Mouse (Mus musculus) liver, postnatal 0 days (tissue): ENCODE data around the gene Ppp1r9b. TPM values are rescaled to one million over a fixed set of nuclear protein-coding genes. Genes with fewer than 3 reads are reported as not detected.

ENCODE experiments used
- ATAC-seq: fragments of 200-750 bp; cut with Nextera tagmentation; 2 replicates; pipeline ENCODE4 v1.8.0; 2017; ENCODE audit warnings: mild to moderate bottlenecking, moderate library complexity
- DNase-seq: peaks from one replicate; pipeline ENCODE4 v3.0.0-alpha.2; 2016
- H3K27ac ChIP-seq: fragments of 300-500 bp; sonication (generic); 2 replicates; pipeline ENCODE4 v1.5.1; 2014; ENCODE audit warnings: antibody characterized with exemption, moderate library complexity, mild to moderate bottlenecking, low read depth
- H3K27me3 ChIP-seq: fragments of 300-500 bp; sonication (generic); 2 replicates; pipeline ENCODE4 v1.6.1; 2014; ENCODE audit warnings: low read length, control low read depth, mixed read lengths; ENCODE audit not compliant: insufficient read depth
- H3K36me3 ChIP-seq: fragments of 300-500 bp; sonication (generic); replicated peaks from 2 replicates; pipeline ENCODE4 v1.6.1; 2014; ENCODE audit warnings: mild to moderate bottlenecking, control low read depth, low read length, moderate library complexity, mixed read lengths; ENCODE audit not compliant: insufficient read depth
- H3K4me1 ChIP-seq: fragments of 300-500 bp; sonication (generic); 2 replicates; pipeline ENCODE4 v1.6.1; 2014; ENCODE audit warnings: antibody characterized with exemption, mild to moderate bottlenecking, control low read depth; ENCODE audit not compliant: insufficient read depth
- H3K4me2 ChIP-seq: fragments of 300-500 bp; sonication (generic); 2 replicates; pipeline ENCODE4 v1.6.1; 2014; ENCODE audit warnings: low read depth, mild to moderate bottlenecking, low read length, moderate library complexity, mixed read lengths
- H3K4me3 ChIP-seq: fragments of 300-500 bp; sonication (generic); 2 replicates; pipeline ENCODE4 v1.5.1; 2014; ENCODE audit warnings: low read depth, low read length
- H3K9ac ChIP-seq: fragments of 300-500 bp; sonication (generic); replicated peaks from 2 replicates; pipeline ENCODE4 v1.6.1; 2014; ENCODE audit warnings: mild to moderate bottlenecking, moderate library complexity
- H3K9me3 ChIP-seq: fragments of 300-500 bp; sonication (generic); 2 replicates; pipeline ENCODE4 v1.6.1; 2016; ENCODE audit warnings: mild to moderate bottlenecking, control low read depth, low read length, mixed read lengths
- CTCF ChIP-seq: sonication (generic); IDR thresholded peaks from 2 replicates; pipeline ENCODE4 v1.5.1; 2016; ENCODE audit warnings: antibody characterized with exemption, low read depth
- EP300 ChIP-seq: IDR thresholded peaks from 2 replicates; pipeline ENCODE4 v1.6.1; 2016; ENCODE audit warnings: antibody characterized with exemption, low read depth, mild to moderate bottlenecking
- WGBS: fragments of 180-500 bp; shearing (Covaris S2); extraction: QIAGEN DNeasy Blood & Tissue Kit; methylation state at CpG from one replicate; pipeline ENCODE4 v1.1.7; 2014; ENCODE audit not compliant: insufficient replicate concordance; 5-methylcytosine and 5-hydroxymethylcytosine counted together
- polyA plus RNA-seq: library from polyadenylated mRNA; unstranded; fragments of >200 nt; fragmentation: Nextera tagmentation; extraction: Ambion mirVana; gene quantifications from 2 replicates; pipeline ENCODE4 v1.2.1, GENCODE M21; 2015

The Ppp1r9b gene
- polyA plus RNA-seq, 1 experiment from 2014 or later, result 6.1 TPM

GRCm38 (mm10) chr11:94985140-94985539 lies 5.7 kb upstream of the Ppp1r9b start:
- Histone ChIP-seq H3K4me3 (no peak overlapping the region), H3K4me1 (peaks cover 39% of the 10 kb centered on the region), H3K27ac (no peak overlapping the region), H3K4me2 (no peak overlapping the region), H3K9me3 (no peaks in the 10 kb centered on the region), H3K27me3 (no peaks in the 10 kb centered on the region), H3K9ac (no peak overlapping the region), H3K36me3 (no peaks in the 10 kb centered on the region)
- no peak for DNase-seq
- WGBS, result 38% methylated on average over 1 of the region's 1 CpGs
- TF ChIP-seq CTCF, result no peak
- no peak for TF ChIP-seq EP300
- no peak for ATAC-seq

GRCm38 (mm10) chr11:94985822-94986221 lies 5.0 kb upstream of the Ppp1r9b start:
- Histone ChIP-seq H3K27ac (no peak overlapping the region), H3K4me3 (no peak overlapping the region), H3K36me3 (no peaks in the 10 kb centered on the region), H3K4me1 (peaks cover 44% of the 10 kb centered on the region), H3K9me3 (no peaks in the 10 kb centered on the region), H3K4me2 (no peak overlapping the region), H3K9ac (no peak overlapping the region), H3K27me3 (no peaks in the 10 kb centered on the region)
- TF ChIP-seq CTCF (no peak), EP300 (no peak)
- DNase-seq (no peak), ATAC-seq (no peak)
- 73% methylated on average over 5 of the region's 5 CpGs for WGBS

- DNase-seq (no peak), ATAC-seq (no peak)
- Histone ChIP-seq H3K9ac (no peak overlapping the region), H3K4me2 (no peak overlapping the region), H3K27me3 (no peaks in the 10 kb centered on the region), H3K4me3 (no peak overlapping the region), H3K4me1 (peaks cover 44% of the 10 kb centered on the region), H3K27ac (no peak overlapping the region), H3K36me3 (no peaks in the 10 kb centered on the region), H3K9me3 (no peaks in the 10 kb centered on the region)
- TF ChIP-seq CTCF (no peak), EP300 (no peak)
- 46% methylated on average over 2 of the region's 2 CpGs for whole genome bisulfite sequencing
These were observed 4.4 kb upstream of the Ppp1r9b start for GRCm38 (mm10) chr11:94986435-94986834.

GRCm38 (mm10) chr11:94987341-94987740 lies 3.5 kb upstream of the Ppp1r9b start:
- Histone ChIP-seq H3K9ac (peak overlapping the region; percentile 30; the same call in 1 of the 2 replicates), H3K36me3 (no peaks in the 10 kb centered on the region), H3K27ac (peak overlapping the region; percentile 49; the same call in 1 of the 2 replicates), H3K4me3 (no peak overlapping the region), H3K4me1 (peaks cover 48% of the 10 kb centered on the region), H3K9me3 (no peaks in the 10 kb centered on the region), H3K4me2 (peak overlapping the region; percentile 20), H3K27me3 (no peaks in the 10 kb centered on the region)
- DNase-seq, result no peak
- TF ChIP-seq CTCF, result no peak
- no peak for TF ChIP-seq EP300
- WGBS, result 50% methylated on average over 6 of the region's 6 CpGs
- ATAC-seq, result no peak

GRCm38 (mm10) chr11:94987851-94988250 lies 3.0 kb upstream of the Ppp1r9b start:
- Histone ChIP-seq H3K9ac (0 out of 2 replicates have a peak overlapping the region, but pooled peaks have one; percentile 30), H3K4me2 (peak overlapping the region; percentile 20), H3K4me3 (no peak overlapping the region), H3K27me3 (no peaks in the 10 kb centered on the region), H3K27ac (peak overlapping the region; percentile 49; the same call in 1 of the 2 replicates), H3K36me3 (no peaks in the 10 kb centered on the region), H3K4me1 (peaks cover 53% of the 10 kb centered on the region), H3K9me3 (no peaks in the 10 kb centered on the region)
- ATAC-seq (no peak), DNase-seq (peak; percentile 41)
- WGBS, result 63% methylated on average over 8 of the region's 8 CpGs
- TF ChIP-seq CTCF, result no peak
- no peak for TF ChIP-seq EP300

- TF ChIP-seq EP300 (no peak), CTCF (no peak)
- peaks cover 62% of the 10 kb centered on the region for H3K4me1 ChIP-seq
- H3K4me2 ChIP-seq, result peak overlapping the region; percentile 88
- no peaks in the 10 kb centered on the region for H3K9me3 ChIP-seq
- H3K27ac ChIP-seq, result peak overlapping the region; percentile 83
- H3K27me3 ChIP-seq, result no peaks in the 10 kb centered on the region
- no peaks in the 10 kb centered on the region for H3K36me3 ChIP-seq
- H3K9ac ChIP-seq, result peak overlapping the region; percentile 93
- no peak for DNase-seq
- peak overlapping the region; percentile 89 for H3K4me3 ChIP-seq
- 31% methylated on average over 10 of the region's 10 CpGs for WGBS
- no peak for ATAC-seq
These were observed 1.9 kb upstream of the Ppp1r9b start for GRCm38 (mm10) chr11:94988780-94989561.
